Mouse (Mus musculus) neutrophil, adult 5-6 weeks (primary cell): ENCODE data around the gene Kdm5a. TPM values are rescaled to one million over a fixed set of nuclear protein-coding genes. Genes with fewer than 3 reads are reported as not detected.

Source experiments
- ATAC-seq: fragments of 151-379, 151-347 bp; 2 replicates; pipeline ENCODE4 v1.8.0; 2017; ENCODE audit warnings: mild to moderate bottlenecking, moderate TSS enrichment; ENCODE audit not compliant: insufficient number of reproducible peaks, poor library complexity, low FRiP score, severe bottlenecking; ENCODE audit errors: extremely low read depth
- total RNA-seq: library from RNA; stranded (forward); fragments of 200-1000 nt; gene quantifications from 2 replicates; pipeline ENCODE4 v1.2.3, GENCODE M21; 2017

The Kdm5a gene
- 188 and 248 TPM in 2 replicates for total RNA-seq

DNA sequence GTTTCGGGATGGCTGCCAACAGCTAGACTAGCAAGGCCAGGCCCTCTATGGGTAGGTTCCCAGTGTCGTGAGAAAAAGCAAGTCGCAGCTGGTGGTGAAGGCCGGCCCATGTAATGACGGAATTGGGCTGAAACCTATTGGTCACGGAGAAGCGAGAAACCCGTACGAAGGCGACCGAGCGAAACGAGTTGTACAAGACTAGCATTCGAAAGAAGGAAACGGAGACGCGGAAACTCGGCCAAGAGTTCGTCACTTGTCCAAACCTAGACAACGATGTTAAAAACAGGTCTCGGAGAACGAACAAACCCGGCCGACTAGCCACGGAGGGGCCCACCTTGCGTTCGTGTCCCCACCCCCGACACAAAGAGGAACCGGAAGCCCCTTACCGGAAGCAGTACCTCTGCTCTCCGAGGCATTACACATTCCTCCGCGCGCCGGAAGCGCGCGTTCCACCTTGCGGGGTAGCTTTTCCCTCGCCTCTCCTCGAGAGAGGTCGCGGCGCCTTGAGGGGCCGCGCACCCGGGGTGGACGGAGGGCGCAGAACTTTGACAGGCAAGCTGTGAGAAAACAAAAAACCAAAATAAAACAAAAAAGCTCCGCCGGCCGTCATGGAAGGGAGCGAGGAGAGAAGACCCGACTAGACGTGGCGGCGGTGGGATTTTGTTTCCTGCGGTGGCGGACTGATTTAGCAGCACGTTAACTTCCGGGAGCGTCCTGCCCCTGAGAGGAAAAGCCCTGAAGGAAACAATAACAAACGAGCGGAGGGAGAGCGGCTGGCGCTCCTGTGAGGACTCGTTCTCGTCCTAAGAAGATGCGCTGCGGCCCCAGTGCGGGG lies at the start of gene Kdm5a, which contains the start of gene Ccdc77:
Gene Kdm5a, plus strand, starts transcription at position 437 of the 835 bp plus-strand sequence.
Gene Ccdc77, minus strand, starts transcription at position 687 of the 835 bp plus-strand sequence.
- ATAC-seq: peak; percentile 91

DNA sequence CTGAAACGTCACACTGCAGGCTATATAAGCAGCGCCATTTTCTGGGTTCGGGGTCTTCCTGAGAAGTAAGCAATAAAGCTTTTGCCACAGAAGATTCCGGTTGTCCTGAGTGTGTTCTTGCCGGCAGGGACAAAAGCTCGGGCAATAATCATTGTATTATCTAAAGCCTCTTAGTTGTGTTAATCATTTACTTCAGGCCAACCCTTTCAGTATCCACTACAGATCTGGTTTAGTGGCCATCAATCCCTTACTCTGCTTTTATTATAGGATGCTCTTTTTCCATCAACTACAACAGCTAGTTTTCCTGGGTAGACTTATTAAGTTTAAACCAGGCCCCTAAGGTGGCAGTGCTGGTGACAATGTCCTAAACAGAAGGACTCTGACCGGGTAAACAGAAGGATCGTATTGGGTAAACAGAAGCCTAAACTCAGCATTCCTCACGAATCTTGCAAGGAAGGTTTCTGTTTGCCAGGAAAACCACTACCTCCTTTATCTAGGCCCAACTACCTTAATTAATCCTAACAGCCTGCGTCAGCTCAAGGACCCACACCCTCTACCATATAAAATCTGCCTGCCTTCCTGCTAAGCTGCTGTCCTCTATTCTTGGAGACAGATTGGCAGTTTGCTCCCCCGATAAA lies 45.5 kb upstream of the Kdm5a start:
- no peak for ATAC-seq

DNA sequence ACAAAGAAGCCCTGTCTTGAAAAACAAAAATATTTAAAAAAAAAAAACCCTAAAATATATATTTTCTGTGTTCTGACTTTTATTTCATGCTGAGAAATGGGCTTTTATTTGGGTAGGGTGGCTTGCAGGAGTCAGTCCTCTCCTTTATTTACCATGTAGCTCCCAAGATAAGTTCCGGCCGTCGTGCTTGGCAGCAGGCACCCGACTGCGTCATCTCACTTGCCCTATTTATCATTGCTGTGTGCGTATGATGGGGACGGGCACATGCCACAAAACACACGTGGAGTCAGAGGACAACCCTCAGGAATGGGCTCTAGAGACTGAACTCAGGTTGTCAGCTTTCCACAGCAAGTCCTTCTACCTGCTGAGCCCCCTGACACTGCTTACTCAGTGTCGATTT lies 44.8 kb upstream of the Kdm5a start:
- ATAC-seq: no peak

DNA sequence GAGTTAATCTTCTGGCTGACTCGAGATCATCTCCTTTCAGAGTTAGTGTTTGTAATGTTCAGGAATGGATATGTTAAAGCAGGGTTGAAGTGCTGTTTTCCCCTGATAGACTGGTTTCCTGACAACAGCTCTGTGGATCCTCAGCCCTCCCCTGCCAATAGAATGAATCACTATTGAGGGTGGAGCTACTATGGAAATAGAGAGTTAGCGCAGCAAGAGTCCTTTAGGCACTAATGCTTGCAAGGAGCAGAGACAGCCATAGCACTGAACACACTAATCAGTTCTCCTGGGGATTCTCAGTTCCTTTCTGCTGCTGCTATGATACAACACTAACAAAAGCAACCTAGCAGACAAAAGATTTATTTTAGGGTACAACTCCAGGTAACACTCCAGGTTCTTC lies 43.6 kb upstream of the Kdm5a start:
- no peak for ATAC-seq

DNA sequence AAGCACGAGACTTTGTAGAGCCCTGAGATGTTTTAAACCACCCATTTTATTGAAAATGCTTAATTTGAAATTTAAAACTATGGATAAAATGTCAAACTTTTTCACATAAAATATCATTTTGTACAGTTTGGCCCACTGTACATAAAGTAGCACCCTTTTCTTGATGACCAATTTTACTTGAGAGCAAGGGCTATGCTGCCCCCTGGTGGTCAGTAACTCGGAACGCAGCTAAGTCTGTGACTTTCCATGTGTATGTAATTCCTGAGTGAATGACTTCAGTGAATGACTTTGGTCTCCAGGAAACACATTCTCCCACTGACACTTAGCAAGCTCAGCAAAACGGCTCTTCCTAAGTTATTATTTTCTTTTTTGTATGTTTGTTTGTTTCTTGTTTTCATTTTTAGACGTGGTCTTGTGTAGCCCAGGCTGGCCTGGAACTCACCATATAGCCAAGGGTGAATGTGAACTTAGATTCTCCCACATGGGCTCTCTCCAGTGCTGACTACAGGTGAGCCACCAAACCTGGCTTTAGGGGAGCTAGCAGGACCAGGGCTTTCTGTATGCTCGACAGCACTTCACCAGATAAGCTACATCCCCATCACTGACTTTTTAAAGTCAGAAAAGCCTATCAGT lies 39.5 kb upstream of the Kdm5a start:
- ATAC-seq: 0 out of 2 replicates have a peak, but pooled peaks have one; percentile 46

DNA sequence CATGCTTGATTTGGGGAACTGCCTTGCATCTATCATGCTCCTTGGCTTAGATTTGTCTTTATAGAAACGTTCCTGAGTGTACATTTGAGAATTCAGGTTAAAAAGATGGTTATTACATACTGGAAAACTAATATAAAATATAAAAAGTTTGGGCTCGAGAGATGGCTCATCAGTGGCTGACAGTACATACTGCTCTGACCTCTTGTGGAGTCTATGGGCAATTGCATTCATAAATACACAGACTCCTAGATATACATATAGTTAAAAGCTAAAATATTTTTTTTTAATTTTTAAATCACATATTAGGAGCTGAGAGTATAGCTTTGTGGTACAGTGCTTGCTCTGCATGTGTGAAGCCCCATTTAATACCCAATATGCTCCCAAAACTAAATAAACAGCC lies 31.6 kb upstream of the Kdm5a start:
- ATAC-seq: no peak

DNA sequence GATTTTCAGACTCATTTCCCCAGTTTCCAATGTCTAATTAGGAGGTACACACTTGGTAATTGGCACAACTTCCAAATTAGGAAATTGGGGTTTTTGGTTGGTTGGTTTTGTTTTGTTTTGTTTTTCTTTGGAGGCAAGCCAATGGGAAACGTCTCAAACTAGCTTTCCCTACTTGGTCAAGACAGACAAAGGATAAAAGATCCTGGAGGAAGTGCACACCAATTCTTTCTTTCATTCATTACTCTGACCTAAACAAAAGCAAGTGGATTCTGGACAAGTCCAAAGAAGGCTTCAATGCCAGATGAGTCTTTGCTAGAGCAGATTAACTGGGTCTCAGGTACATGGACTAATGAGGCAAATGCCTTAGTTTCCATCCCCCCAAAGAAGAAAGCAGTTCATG lies 19.9 kb upstream of the Kdm5a start:
- ATAC-seq: no peak

DNA sequence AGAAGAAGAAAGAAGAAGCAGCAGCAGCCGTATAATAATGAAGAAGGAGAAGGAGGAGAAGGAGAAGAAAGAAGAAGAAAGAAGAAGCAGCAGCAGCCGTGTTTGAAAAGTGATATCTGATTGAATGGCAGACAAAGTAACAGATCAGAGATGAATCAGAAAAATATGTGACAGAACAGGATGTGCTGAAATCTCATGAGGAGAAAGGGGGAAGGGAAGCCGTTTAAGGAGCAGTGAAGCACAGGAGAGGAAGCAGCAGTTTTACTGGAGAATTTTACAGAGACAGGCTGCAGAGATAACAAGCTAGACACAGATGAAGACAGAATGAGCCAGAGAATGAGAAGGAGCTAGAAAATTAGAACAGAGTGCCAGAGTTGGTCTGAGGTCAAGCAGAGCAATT lies 14.9 kb upstream of the Kdm5a start:
- no peak for ATAC-seq

DNA sequence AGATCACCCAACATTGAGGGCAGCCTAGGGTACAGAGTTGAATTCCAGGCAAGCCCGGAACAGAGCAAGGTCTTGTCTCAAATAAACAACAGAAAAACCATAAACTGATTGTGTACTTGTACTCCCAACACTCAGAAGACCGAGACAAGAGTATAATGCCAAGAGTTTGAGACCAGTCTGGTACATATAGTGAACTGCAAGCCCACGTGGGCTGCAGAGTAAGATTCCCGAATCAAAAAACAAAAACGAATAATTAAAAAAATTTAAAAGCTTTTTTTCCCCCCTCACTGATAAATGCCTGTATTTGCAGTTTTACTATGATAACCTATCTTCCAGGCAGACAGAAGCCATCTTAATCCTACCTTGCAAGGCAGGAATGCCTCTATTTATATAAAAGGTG lies 7.4 kb upstream of the Kdm5a start:
- no peak for ATAC-seq

DNA sequence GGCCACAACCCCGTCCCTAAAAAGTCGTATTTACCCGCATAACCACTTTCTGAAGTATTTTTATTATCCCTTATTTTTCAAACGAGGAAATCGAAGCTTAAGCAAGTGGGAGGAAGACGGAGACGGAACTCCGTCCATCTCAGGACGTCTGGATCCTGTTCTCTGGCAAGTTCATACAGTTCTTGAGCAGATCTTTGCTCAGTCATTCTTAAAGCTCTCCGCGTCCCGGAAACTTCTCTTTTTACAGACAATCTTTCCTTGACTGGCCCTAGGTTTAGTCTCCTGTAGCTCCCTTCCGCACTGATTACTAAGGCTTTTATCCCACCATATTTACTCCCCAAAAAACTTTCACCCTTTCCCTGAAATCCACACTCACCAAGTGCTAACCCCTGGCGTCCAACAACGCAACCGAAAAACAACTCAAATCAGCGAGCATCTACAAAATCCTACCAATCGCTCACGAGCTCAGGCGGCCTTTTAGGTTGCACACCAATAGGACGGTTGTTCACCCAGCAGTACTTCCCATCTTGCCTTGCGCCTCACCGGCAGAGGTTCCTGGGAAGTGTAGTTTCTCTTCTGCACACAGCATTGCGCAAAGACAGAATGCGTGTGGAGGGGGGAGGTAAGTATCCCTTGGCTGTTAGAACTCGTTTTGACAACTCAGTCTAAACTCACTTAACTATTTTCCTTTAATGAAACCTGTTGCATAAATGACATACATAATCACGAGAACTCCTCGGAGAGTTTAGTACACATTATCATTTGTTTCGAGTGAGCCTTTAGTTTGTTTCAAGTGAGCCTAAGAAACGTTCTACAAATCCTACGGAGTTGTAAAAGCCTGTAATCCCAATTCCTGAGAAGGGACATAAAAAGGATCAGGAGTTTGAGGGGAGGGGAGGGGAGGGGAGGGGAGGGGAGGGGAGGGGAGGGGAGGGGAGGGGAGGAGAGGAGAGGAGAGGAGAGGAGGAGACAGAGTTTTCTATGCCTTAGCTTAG lies 6.7 kb upstream of the Kdm5a start:
- ATAC-seq: peak; percentile 100

DNA sequence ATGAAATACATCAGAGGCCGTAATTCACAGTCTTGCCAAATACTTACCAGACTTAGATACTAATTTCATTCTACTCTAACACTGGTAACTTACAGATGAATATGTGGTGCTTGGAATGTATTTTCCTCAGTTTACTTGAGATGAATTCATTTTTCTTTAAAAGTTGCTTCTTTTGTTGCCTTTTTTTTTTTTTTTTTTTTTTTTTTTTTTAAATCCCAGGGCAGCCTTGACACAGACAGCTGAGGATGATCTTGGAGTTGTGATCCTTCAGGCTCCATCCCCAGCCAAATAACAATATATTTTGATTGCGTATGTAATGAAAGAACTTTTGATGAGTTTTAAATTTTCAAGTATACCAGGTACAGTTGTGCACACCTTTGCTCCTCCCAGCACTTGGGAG lies 1.8 kb upstream of the Kdm5a start:
- no peak for ATAC-seq

DNA sequence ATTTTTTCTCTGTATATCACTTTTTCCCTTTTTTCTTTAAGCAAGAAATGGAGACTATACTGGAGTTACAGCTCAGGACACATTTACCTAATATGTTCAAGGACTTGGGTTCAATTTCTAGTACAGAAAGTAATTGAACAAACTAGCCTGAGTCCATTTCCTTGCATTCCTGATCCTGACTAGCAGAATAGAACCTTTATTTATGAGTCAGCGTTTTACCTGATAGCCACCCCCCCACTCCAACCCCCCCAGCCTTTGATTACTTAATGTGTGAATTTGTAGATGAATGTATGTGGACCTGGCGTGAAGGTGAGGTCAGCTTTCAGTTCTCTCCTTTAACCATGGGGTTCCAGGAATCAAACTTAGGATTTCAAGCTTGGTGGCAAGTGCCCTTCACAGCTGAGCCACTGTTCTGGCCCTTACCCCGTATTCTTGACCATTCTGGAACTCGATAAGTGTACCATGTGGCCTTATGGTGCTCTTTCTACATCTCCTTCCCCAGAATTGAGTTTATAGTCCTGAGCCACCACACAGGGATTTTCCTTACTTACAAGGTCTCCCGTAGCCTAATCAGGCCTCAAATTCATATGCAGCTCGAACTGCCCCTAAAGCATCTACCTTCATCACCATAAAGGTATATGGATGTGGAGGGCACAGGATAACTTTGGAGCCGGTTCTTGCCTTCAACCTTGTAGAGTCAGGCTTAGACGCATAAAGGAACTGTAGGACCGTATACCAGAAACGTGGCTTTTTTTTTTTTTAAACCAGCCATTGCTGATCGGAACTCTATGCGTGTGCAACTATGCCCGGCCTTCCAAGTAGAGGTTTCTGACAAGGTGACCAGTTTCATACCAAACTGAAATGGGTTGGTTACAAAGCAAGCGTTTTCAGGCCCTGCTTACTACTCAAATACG lies 893 bp upstream of the Kdm5a start:
- no peak for ATAC-seq

DNA sequence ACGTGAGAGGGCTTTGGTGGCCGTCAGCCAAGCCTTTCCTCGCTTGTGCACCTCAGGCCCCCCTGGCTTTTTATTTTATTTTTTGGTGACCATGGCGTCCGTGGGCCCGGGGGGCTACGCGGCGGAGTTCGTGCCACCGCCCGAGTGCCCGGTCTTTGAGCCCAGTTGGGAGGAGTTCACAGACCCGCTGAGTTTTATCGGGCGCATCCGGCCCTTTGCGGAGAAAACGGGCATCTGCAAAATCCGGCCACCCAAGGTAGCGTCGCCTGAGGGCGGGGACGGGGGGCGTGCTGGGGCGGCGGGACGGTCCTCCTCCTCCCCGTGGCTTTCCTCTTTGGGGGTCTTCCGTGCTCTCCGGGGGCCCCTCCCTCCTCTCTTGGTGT lies 590 bp downstream of the Kdm5a start:
- ATAC-seq: no peak

DNA sequence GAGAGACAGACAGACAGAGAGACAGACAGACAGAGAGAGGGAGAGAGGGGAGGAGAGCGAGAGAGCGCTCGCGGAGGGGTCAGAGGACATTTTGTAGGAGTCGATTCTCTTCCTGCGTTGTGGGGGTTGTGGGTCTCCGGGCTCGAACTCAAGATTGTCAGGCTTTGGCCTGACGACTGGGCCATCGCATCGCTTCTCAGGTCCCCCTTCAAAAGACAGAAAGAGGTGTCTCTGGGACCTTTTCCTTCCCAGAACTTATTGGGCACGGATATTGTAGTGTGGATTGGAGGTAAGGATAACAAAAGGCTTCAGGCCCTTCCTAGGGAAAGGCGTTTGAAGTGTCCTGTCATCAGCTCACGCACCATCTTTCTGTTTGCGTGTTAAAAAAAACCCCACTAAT lies 1.1 kb downstream of the Kdm5a start:
- ATAC-seq: no peak

DNA sequence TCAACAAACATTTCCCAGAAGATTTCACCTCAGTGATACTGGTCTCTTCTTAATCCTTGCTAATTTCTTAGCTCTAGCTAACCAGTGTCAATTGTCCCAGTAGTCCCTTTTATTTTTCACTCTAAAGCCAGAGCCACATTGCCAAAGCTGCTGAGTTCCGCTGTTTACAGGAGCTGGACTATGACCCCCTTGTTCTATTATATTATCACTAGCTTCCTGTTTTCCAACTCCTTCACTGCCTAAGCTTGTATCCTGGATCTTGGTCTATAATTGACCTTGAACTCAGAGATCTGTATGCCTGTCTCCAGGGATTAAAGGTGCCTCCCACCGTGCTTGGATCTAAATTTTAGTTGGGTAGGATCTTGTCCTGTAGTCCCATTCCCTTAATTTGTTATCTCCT lies 12.8 kb downstream of the Kdm5a start:
- ATAC-seq: no peak

DNA sequence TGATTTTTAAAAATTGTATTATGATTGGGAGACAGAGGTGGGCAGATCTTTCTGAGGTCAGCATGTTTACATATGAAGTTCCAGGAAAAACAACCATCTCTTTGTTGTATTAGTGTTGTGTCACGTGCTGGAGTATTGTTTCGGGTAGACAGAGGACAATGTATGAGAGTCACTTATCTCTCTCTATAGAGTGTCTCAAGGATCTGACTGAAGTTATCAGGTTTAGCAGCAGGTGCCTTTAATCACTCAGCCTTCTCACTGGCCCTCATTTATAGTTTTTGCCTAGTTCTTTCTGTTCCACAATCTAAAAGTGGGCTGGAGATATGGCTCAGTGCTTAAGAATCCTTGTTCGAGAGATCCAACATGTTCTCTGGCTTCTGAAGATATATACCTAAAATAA lies 26.1 kb downstream of the Kdm5a start:
- ATAC-seq: no peak

DNA sequence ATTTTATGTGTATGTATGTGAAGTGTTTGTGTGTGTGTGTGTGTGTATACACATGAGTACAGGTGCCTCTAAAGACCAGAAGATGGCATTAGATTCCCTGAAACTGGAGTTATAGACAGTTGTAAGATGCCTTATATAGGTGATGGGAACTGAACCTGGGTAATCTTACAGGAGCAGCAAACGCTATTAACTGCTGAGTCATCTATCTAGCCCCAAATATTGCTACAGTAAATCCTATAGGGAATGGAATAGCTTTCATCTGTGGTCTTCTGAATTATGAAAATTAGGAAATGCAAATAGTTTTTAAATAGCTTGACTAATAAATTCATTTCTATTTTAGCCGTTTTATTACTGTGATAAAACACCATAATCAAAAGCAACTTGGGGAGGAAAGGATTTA lies 28.9 kb downstream of the Kdm5a start:
- ATAC-seq: no peak
